Mouse (Mus musculus) lung, embryonic 14.5 days (tissue): ENCODE measurements around the gene Tmem205. TPM values are rescaled to one million over a fixed set of nuclear protein-coding genes. Genes with fewer than 3 reads are reported as not detected.

Source experiments
- ATAC-seq: fragments of 200-750 bp; cut with Nextera tagmentation; 2 replicates; pipeline ENCODE4 v1.8.0; 2017; ENCODE audit warnings: mild to moderate bottlenecking, moderate TSS enrichment, moderate library complexity; ENCODE audit not compliant: insufficient read depth
- DNase-seq: peaks from one replicate; pipeline ENCODE4 v3.0.0-alpha.2; 2015
- H3K27ac ChIP-seq: fragments of 300-500 bp; sonication (generic); 2 replicates; pipeline ENCODE4 v1.5.1; 2014; ENCODE audit warnings: low read depth, mild to moderate bottlenecking, moderate library complexity
- H3K27me3 ChIP-seq: fragments of 300-500 bp; sonication (generic); 2 replicates; pipeline ENCODE4 v1.6.1; 2014; ENCODE audit warnings: low read length, control low read depth; ENCODE audit not compliant: insufficient read depth
- H3K36me3 ChIP-seq: fragments of 300-500 bp; sonication (generic); 2 replicates; pipeline ENCODE4 v1.6.1; 2014; ENCODE audit warnings: control low read depth; ENCODE audit not compliant: insufficient read depth
- H3K4me1 ChIP-seq: fragments of 300-500 bp; sonication (generic); 2 replicates; pipeline ENCODE4 v1.6.1; 2014; ENCODE audit warnings: antibody characterized with exemption, control low read depth; ENCODE audit not compliant: insufficient read depth
- H3K4me2 ChIP-seq: fragments of 300-500 bp; sonication (generic); 2 replicates; pipeline ENCODE4 v1.6.1; 2014; ENCODE audit warnings: mild to moderate bottlenecking
- H3K4me3 ChIP-seq: fragments of 300-500 bp; sonication (generic); 2 replicates; pipeline ENCODE4 v1.5.1; 2014; ENCODE audit warnings: low read depth, low read length
- H3K9ac ChIP-seq: fragments of 300-500 bp; sonication (generic); 2 replicates; pipeline ENCODE4 v1.6.1; 2014
- H3K9me3 ChIP-seq: fragments of 300-500 bp; sonication (generic); 2 replicates; pipeline ENCODE4 v1.6.1; 2016; ENCODE audit warnings: low read depth, low read length, control low read depth
- CTCF ChIP-seq: IDR thresholded peaks from 2 replicates; pipeline ENCODE4 v1.5.1; 2016; ENCODE audit warnings: antibody characterized with exemption, low read depth
- WGBS: fragments of 180-500 bp; shearing (Covaris S2); extraction: QIAGEN DNeasy Blood & Tissue Kit; methylation state at CpG from one replicate; pipeline ENCODE4 v1.1.7; 2014; 5-methylcytosine and 5-hydroxymethylcytosine counted together
- polyA plus RNA-seq: library from polyadenylated mRNA; unstranded; fragments of >200 nt; fragmentation: Nextera tagmentation; extraction: Ambion mirVana; gene quantifications from 2 replicates; pipeline ENCODE4 v1.2.1, GENCODE M21; 2014

Tmem205 gene
- polyA plus RNA-seq, 1 experiment from 2014 or later: 40.1 TPM

DNA sequence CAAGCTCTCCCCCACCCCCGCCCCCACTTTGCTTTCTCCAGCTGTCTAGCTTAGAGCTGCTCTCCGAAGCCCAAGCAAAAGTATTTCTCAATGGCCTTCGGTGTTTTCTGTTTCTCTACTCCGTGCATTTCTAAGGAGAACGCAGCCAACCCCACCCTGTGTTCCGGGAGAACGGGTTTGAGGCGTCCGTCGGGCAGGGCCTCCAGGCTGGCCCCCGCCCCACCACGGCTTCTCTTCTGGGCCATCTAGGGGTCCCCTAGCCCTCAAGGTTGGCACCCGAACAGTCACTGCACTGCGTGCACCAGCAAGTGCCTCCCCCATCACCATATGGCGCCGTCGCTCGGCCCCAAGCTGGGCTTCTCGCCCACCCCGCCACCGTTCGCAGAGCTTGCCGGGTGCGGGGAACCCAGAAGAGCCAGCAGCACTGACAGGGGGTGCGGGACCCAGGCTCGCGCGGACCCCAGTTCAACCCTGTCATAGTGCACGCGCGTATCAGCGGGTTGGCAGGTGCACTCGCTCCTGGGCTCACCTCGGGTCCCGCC, 9.8 kb downstream of the Tmem205 start:
- DNase-seq: peak; percentile 28

DNA sequence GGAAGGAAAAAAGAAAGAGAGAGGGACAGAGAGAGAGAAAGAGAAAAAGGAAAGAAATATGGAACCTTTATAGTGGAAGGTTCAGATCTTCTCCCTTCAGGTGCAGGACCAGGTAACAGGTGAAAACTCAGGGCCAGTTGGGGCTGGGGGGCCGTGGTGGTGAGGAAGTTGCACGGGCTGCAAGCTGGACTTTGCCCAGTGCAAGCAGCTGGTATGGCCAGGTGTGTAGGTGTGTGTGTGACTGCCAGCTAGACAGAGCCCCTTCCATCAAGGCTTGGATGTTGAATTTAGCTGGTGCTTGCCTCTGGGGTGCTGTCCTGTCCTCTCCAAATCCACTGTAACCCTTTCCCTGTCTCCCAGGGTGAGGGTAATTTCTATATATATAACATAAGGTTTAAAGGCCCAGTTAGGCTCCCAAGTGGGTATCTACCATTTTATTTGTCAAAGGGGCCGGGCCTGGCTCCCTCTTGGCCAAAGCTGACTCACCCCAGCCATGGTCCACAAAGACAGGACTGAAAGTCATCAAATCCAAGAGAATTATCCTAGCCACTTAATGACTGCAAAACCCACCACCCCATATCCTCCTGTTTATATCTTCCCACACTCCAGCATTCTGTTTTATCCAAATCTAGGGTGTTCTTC, 10.4 kb downstream of the Tmem205 start:
- Histone ChIP-seq H3K4me3 (peak overlapping the region; percentile 58), H3K4me1 (no peaks in the 10 kb centered on the region), H3K36me3 (no peaks in the 10 kb centered on the region), H3K27ac (no peak overlapping the region), H3K27me3 (peaks cover 6% of the 10 kb centered on the region; the same call in 1 of the 2 replicates), H3K9ac (peak overlapping the region; percentile 62; the same call in 1 of the 2 replicates), H3K9me3 (no peaks in the 10 kb centered on the region), H3K4me2 (peak overlapping the region; percentile 98)
- ATAC-seq: no peak
- no peak for TF ChIP-seq CTCF
- 60% methylated on average over 3 of the region's 3 CpGs for WGBS
- no peak for DNase-seq

More for the DNA sequence above, 9.8 kb downstream of the Tmem205 start:
- peak overlapping the region; percentile 98 for H3K4me2 ChIP-seq
- no peak overlapping the region for H3K27ac ChIP-seq
- H3K4me1 ChIP-seq: no peaks in the 10 kb centered on the region
- H3K9ac ChIP-seq: peak overlapping the region; percentile 62
- no peak for TF ChIP-seq CTCF
- peak overlapping the region; percentile 58 for H3K4me3 ChIP-seq
- no peaks in the 10 kb centered on the region for H3K9me3 ChIP-seq
- ATAC-seq: peak; percentile 73
- H3K36me3 ChIP-seq: no peaks in the 10 kb centered on the region
- WGBS: 1% methylated on average over 35 of the region's 35 CpGs
- H3K27me3 ChIP-seq: peaks cover 6% of the 10 kb centered on the region; the same call in 1 of the 2 replicates

DNA sequence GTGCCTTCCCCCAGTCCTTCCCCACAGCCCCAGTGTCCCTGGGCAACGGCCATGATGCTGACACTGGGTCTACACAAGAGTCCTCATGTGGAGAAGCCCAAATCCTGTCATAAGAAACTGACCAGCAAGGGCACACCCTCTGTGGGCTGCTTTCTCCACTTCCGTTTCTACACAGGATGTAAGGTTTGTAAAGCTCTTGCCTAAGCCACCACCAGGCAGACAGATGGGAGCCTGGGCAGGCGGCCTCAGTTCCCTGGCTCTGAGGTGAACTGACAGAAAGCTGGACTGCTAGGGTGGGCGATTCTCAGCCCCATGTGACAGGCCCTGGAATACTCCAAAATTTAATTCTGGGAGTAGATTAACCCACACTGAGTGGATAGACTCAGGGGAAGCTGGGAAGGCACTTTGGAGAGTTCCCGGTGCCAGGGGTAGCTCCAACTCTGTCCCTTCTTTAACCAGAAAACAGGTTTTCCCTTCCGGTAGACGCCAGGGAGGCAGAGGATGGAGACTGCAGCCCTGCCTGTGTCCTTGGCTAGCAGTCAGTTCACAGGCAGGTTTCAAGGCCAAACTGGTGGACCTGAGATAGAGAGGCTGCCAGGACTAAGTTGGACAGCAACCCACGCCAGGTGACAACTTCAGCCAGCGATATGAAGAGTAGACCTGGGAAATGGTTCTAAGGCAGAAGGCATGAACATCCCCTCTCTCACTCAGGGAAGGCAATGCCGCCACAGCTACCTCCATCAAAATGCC, 17.7 kb downstream of the Tmem205 start:
- Histone ChIP-seq H3K36me3 (no peaks in the 10 kb centered on the region), H3K9me3 (no peaks in the 10 kb centered on the region), H3K27ac (no peak overlapping the region), H3K27me3 (no peaks in the 10 kb centered on the region), H3K4me3 (no peak overlapping the region), H3K4me1 (no peaks in the 10 kb centered on the region), H3K4me2 (no peak overlapping the region), H3K9ac (no peak overlapping the region)
- 75% methylated on average over 10 of the region's 10 CpGs for WGBS
- DNase-seq (no peak), ATAC-seq (no peak)
- no peak for TF ChIP-seq CTCF

DNA sequence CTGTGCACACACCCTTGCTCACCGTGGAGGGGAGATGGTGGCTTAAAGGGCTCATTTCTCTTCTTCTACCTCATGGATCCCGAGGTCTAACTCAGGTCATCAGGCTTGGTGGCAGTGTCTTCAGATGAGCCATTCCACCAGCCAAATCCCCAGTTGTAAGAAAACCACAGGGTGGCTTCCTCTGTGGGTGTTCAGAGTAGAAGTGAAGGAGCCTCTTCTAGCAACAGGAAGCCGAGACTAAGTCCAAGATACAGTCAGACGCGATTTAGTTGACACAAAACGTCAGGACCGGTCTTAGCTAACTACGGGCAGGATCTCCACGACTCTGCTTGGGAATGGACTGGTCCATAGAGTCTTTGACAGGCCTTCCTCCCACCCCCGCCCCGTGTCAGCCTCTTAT, 19.1 kb downstream of the Tmem205 start:
- DNase-seq (no peak), ATAC-seq (no peak)
- Histone ChIP-seq H3K4me3 (no peak overlapping the region), H3K27me3 (no peaks in the 10 kb centered on the region), H3K4me1 (no peaks in the 10 kb centered on the region), H3K36me3 (no peaks in the 10 kb centered on the region), H3K9ac (no peak overlapping the region), H3K4me2 (no peak overlapping the region), H3K9me3 (no peaks in the 10 kb centered on the region), H3K27ac (no peak overlapping the region)
- WGBS: 72% methylated on average over 11 of the region's 11 CpGs
- TF ChIP-seq CTCF: no peak

GRCm38 (mm10) chr9:21904031-21904430, 23.3 kb downstream of the Tmem205 start:
- TF ChIP-seq CTCF: no peak
- Histone ChIP-seq H3K9me3 (no peaks in the 10 kb centered on the region), H3K4me2 (no peak overlapping the region), H3K27ac (no peak overlapping the region), H3K27me3 (no peaks in the 10 kb centered on the region), H3K4me1 (no peaks in the 10 kb centered on the region), H3K9ac (no peak overlapping the region), H3K4me3 (no peak overlapping the region), H3K36me3 (no peaks in the 10 kb centered on the region)
- DNase-seq (no peak), ATAC-seq (no peak)
- 78% methylated on average over 4 of the region's 4 CpGs for WGBS

DNA sequence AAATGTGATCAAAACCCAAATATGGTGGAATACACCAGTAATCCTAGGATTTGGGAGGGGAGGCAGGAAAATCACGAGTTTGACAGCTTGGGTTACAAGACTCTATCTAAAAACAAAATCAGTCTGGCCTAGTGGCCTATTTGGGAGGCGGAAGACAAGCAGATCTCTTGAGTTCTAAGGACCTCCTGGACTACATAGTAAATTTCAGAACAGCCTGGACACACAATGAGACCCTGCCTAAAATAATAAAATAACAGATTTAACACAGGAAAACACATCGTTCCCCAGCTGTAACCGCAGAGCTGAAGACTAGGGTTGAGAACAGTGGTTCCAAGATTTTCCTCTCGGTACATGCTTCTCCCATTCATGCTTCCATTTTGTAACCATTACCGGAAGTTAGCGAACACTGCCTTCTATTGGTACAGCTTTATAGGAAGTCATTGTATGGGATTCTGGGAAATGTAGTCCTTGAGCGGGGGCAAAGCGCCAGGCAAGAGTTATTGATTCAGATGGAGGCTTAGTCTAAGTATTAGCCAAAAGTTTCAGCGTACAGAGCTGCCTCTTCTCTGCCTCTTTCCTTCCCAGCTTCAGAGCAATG, 26.0 kb downstream of the Tmem205 start:
- Histone ChIP-seq H3K27me3 (no peaks in the 10 kb centered on the region), H3K4me1 (no peaks in the 10 kb centered on the region), H3K9me3 (no peaks in the 10 kb centered on the region), H3K4me3 (peak overlapping the region; percentile 28), H3K27ac (no peak overlapping the region), H3K36me3 (no peaks in the 10 kb centered on the region), H3K9ac (peak overlapping the region; percentile 18; the same call in 1 of the 2 replicates), H3K4me2 (peak overlapping the region; percentile 56)
- peak; percentile 27; the same call in 1 of the 2 replicates for TF ChIP-seq CTCF
- WGBS: 10% methylated on average over 10 of the region's 10 CpGs
- ATAC-seq (peak; percentile 90), DNase-seq (peak; percentile 92)

DNA sequence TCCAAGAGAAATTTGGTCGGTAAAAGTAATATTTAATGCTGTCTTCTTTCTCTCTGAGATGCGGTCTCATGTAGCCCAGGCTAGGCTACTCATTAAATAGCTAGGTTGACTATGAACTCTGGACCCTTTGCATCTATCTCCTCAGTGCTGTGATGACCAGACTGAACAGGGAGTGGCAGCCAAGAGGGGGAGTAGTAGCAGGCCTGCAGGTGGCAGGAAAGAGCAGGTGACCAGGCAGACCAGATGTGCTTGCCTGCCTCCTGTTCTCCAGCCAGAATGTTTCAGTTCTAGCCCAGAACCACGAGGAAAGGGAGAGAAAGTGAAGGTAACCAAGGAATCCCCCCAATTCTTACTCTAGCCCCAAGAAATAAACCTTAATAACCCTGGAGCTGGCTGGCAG, 38.1 kb downstream of the Tmem205 start:
- H3K27me3 ChIP-seq: no peaks in the 10 kb centered on the region
- H3K27ac ChIP-seq: no peak overlapping the region
- ATAC-seq: no peak
- no peak overlapping the region for H3K9ac ChIP-seq
- H3K4me2 ChIP-seq: no peak overlapping the region
- no peak overlapping the region for H3K4me3 ChIP-seq
- no peak for TF ChIP-seq CTCF
- no peak for DNase-seq
- no peaks in the 10 kb centered on the region for H3K4me1 ChIP-seq
- 53% methylated on average over 3 of the region's 3 CpGs for WGBS
- H3K36me3 ChIP-seq: no peaks in the 10 kb centered on the region
- no peaks in the 10 kb centered on the region for H3K9me3 ChIP-seq
